Mouse (Mus musculus): Measurements from ENCODE around the gene Cyp4a30b. TPM values are rescaled to one million over a fixed set of nuclear protein-coding genes. Genes with fewer than 3 reads are reported as not detected.

The Cyp4a30b gene
- not detected for polyA plus RNA-seq (2014; fragmentation: Illumina TruSeq; extraction: RNeasy Lipid Tissue Mini Kit (QIAGEN cat#74804); ENCODE audit: low read depth, low replicate concordance)

DNA sequence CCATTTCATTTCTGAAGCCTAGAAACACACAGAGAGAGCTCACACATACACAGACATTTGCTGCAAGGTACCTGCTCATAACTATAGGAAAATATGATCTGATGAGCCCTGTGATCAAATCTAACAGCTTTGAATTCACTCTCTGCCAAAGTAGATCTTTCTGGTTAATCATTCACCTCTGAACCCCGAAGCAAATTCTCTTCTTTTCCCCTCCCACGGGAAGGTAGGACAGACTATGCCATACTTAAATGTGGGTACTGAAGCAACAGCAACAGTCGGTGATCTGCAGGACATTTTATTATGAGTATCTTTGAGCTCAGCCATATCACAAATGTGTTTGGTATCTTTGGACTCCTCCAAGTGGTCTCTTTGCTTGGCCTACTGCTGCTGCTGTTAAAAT is at the start of gene Cyp4a30b:
TSS of gene Cyp4a30b (plus strand) at position 301 of the 400 bp plus-strand sequence.

GRCm38 (mm10) chr4:115411324-115411723 is 41.1 kb upstream of the Cyp4a30b start, which contains the start of gene Cyp4a12b:
Gene Cyp4a12b (plus strand): TSS chr4:115411624.

DNA sequence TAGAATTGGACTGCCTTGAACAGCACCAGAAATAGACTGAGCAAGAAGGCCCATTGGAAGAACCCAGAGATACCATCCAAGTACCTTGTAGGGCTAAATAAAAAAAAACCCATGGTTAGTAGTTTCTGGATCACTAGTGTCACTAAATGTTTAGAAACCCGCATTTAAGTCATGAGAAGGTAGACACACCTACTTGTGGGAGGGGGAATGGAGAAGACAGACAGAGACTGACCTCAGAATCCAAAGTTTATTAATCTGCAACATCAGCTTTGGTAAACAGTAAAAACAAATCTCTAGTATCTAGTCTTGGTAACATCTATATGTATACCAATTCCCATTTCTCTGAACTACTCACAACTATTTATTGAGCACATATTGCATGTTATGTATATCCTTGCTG is 43.6 kb downstream of the Cyp4a30b start, which contains the start of gene Cyp4a14:
TSS of gene Cyp4a14 (minus strand) at position 142 of the 400 bp plus-strand sequence.

DNA sequence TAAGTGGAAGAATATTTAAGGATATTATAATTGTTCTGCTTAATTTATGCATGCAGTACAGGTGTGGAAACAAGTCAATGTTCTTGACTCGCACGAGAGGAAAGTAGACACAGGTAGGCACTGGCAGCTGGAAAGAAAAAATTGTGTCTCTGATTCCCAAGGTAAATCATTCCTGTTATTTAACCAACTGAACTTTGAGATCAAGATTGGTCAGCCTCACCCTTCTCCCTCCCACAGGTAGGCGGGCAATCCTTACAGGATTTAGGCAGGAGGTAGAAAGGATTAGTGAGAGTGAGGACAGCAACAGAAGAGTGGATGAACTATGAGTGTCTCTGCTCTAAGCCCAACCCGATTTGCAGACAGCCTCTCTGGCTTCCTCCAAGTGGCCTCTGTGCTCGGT is 65.6 kb downstream of the Cyp4a30b start, which contains the start of gene Cyp4a10:
TSS of gene Cyp4a10 (plus strand) at position 265 of the 400 bp plus-strand sequence.

Other genes starting within 250 kb of the Cyp4a30b start
- gene Cyp4a29, start 210.5 kb upstream of the Cyp4a30b start, polyA plus RNA-seq (2014; fragmentation: Illumina TruSeq; extraction: RNeasy Lipid Tissue Mini Kit (QIAGEN cat#74804); ENCODE audit: low read depth, low replicate concordance): not detected
- gene Cyp4a12a, start 153.6 kb upstream of the Cyp4a30b start, polyA plus RNA-seq (2014; fragmentation: Illumina TruSeq; extraction: RNeasy Lipid Tissue Mini Kit (QIAGEN cat#74804); ENCODE audit: low read depth, low replicate concordance): 1.4 TPM
- gene Cyp4a12b, start 41.0 kb upstream of the Cyp4a30b start, polyA plus RNA-seq (2014; fragmentation: Illumina TruSeq; extraction: RNeasy Lipid Tissue Mini Kit (QIAGEN cat#74804); ENCODE audit: low read depth, low replicate concordance): 0.42 TPM
- gene Cyp4a14, start 43.5 kb downstream of the Cyp4a30b start, polyA plus RNA-seq (2014; fragmentation: Illumina TruSeq; extraction: RNeasy Lipid Tissue Mini Kit (QIAGEN cat#74804); ENCODE audit: low read depth, low replicate concordance): 1,492 TPM
- gene Cyp4a10, start 65.7 kb downstream of the Cyp4a30b start, polyA plus RNA-seq (2014; fragmentation: Illumina TruSeq; extraction: RNeasy Lipid Tissue Mini Kit (QIAGEN cat#74804); ENCODE audit: low read depth, low replicate concordance): 1,850 TPM
- gene Cyp4a31, start 111.0 kb downstream of the Cyp4a30b start, polyA plus RNA-seq (2014; fragmentation: Illumina TruSeq; extraction: RNeasy Lipid Tissue Mini Kit (QIAGEN cat#74804); ENCODE audit: low read depth, low replicate concordance): 21.6 TPM
- 24.2 TPM for gene Cyp4a32, start 148.4 kb downstream of the Cyp4a30b start, polyA plus RNA-seq (2014; fragmentation: Illumina TruSeq; extraction: RNeasy Lipid Tissue Mini Kit (QIAGEN cat#74804); ENCODE audit: low read depth, low replicate concordance)
- 13.7 TPM for gene Cyp4b1, start 195.1 kb downstream of the Cyp4a30b start, polyA plus RNA-seq (2014; fragmentation: Illumina TruSeq; extraction: RNeasy Lipid Tissue Mini Kit (QIAGEN cat#74804); ENCODE audit: low read depth, low replicate concordance)